Mouse (Mus musculus) heart, embryonic 16.5 days (tissue): ENCODE data around the gene Glis3. TPM values are rescaled to one million over a fixed set of nuclear protein-coding genes. Genes with fewer than 3 reads are reported as not detected.
A peak's percentile ranks its signal among the peaks of the same experiment; 100 is the strongest.

Source experiments
- ATAC-seq: fragments of 200-750 bp; cut with Nextera tagmentation; replicated peaks from 2 replicates; pipeline ENCODE4 v1.8.0; 2017; ENCODE audit warnings: moderate number of reproducible peaks; ENCODE audit not compliant: insufficient read depth, low FRiP score; ENCODE audit errors: extremely low read depth
- H3K27ac ChIP-seq: fragments of 300-500 bp; sonication (generic); 2 replicates; pipeline ENCODE4 v1.5.1; 2014; ENCODE audit warnings: mild to moderate bottlenecking, low read length, control low read depth, moderate library complexity
- H3K27me3 ChIP-seq: fragments of 300-500 bp; sonication (generic); 2 replicates; pipeline ENCODE4 v1.6.1; 2014; ENCODE audit warnings: low read length, mixed read lengths; ENCODE audit not compliant: control insufficient read depth, insufficient read depth
- H3K36me3 ChIP-seq: fragments of 300-500 bp; sonication (generic); 2 replicates; pipeline ENCODE4 v1.6.1; 2014; ENCODE audit not compliant: control insufficient read depth, insufficient read depth
- H3K4me1 ChIP-seq: fragments of 300-500 bp; sonication (generic); 2 replicates; pipeline ENCODE4 v1.6.1; 2014; ENCODE audit warnings: low read length, mixed read lengths; ENCODE audit not compliant: control insufficient read depth, insufficient read depth
- H3K4me2 ChIP-seq: fragments of 300-500 bp; sonication (generic); 2 replicates; pipeline ENCODE4 v1.6.1; 2014; ENCODE audit warnings: low read depth, mild to moderate bottlenecking, control low read depth, low read length
- H3K4me3 ChIP-seq: fragments of 300-500 bp; sonication (generic); 2 replicates; pipeline ENCODE4 v1.5.1; 2014; ENCODE audit warnings: mild to moderate bottlenecking, control low read depth, low read length
- H3K9ac ChIP-seq: fragments of 300-500 bp; sonication (generic); 2 replicates; pipeline ENCODE4 v1.6.1; 2014; ENCODE audit warnings: low read length, control low read depth
- H3K9me3 ChIP-seq: fragments of 300-500 bp; sonication (generic); replicated peaks from 2 replicates; pipeline ENCODE4 v1.6.1; 2016; ENCODE audit warnings: low read length; ENCODE audit not compliant: control insufficient read depth
- WGBS: fragments of 180-500 bp; shearing (Covaris S2); extraction: QIAGEN DNeasy Blood & Tissue Kit; methylation state at CpG from one replicate; pipeline ENCODE4 v1.1.7; 2014; 5-methylcytosine and 5-hydroxymethylcytosine counted together
- polyA plus RNA-seq: library from polyadenylated mRNA; unstranded; fragments of >200 nt; fragmentation: Nextera tagmentation; extraction: Ambion mirVana; gene quantifications from 2 replicates; pipeline ENCODE4 v1.2.1, GENCODE M21; 2015

Gene Glis3
- polyA plus RNA-seq, 1 experiment from 2014 or later = 1.3 TPM

GRCm38 (mm10) chr19:28662474-28662873 is 17.4 kb downstream of the Glis3 start:
- H3K9ac ChIP-seq = no peak overlapping the region
- no peaks in the 10 kb centered on the region for H3K36me3 ChIP-seq
- H3K4me3 ChIP-seq = no peak overlapping the region
- H3K4me1 ChIP-seq = no peaks in the 10 kb centered on the region; the same call in 1 of the 2 replicates
- H3K27ac ChIP-seq = no peak overlapping the region
- peak overlapping the region; percentile 46 for H3K4me2 ChIP-seq
- 59% methylated on average over 8 of the region's 8 CpGs for WGBS
- no peaks in the 10 kb centered on the region for H3K9me3 ChIP-seq
- no peak for ATAC-seq
- no peaks in the 10 kb centered on the region for H3K27me3 ChIP-seq

GRCm38 (mm10) chr19:28660912-28661311 is 19.0 kb downstream of the Glis3 start:
- Histone ChIP-seq H3K27ac (no peak overlapping the region), H3K9me3 (no peaks in the 10 kb centered on the region), H3K27me3 (no peaks in the 10 kb centered on the region), H3K9ac (no peak overlapping the region), H3K36me3 (no peaks in the 10 kb centered on the region), H3K4me3 (no peak overlapping the region), H3K4me1 (no peaks in the 10 kb centered on the region; the same call in 1 of the 2 replicates), H3K4me2 (no peak overlapping the region)
- WGBS = 83% methylated on average over 7 of the region's 7 CpGs
- no peak for ATAC-seq

- no peaks in the 10 kb centered on the region for H3K4me1 ChIP-seq
- H3K4me2 ChIP-seq = no peak overlapping the region
- no peak overlapping the region for H3K4me3 ChIP-seq
- no peak overlapping the region for H3K9ac ChIP-seq
- whole genome bisulfite sequencing = 83% methylated on average over 5 of the region's 5 CpGs
- no peaks in the 10 kb centered on the region for H3K27me3 ChIP-seq
- H3K27ac ChIP-seq = no peak overlapping the region
- no peaks in the 10 kb centered on the region for H3K9me3 ChIP-seq
- ATAC-seq = no peak
- H3K36me3 ChIP-seq = no peaks in the 10 kb centered on the region
Observed at GRCm38 (mm10) chr19:28657686-28658195, 22.1 kb downstream of the Glis3 start.

GRCm38 (mm10) chr19:28656882-28657281 is 23.0 kb downstream of the Glis3 start:
- no peak for ATAC-seq
- H3K27ac ChIP-seq = no peak overlapping the region
- H3K9me3 ChIP-seq = no peaks in the 10 kb centered on the region
- H3K27me3 ChIP-seq = no peaks in the 10 kb centered on the region
- H3K9ac ChIP-seq = no peak overlapping the region
- no peaks in the 10 kb centered on the region for H3K4me1 ChIP-seq
- no peak overlapping the region for H3K4me3 ChIP-seq
- H3K4me2 ChIP-seq = no peak overlapping the region
- H3K36me3 ChIP-seq = no peaks in the 10 kb centered on the region
- WGBS = 82% methylated on average over 6 of the region's 6 CpGs

GRCm38 (mm10) chr19:28655166-28655565 is 24.7 kb downstream of the Glis3 start:
- H3K4me3 ChIP-seq = no peak overlapping the region

GRCm38 (mm10) chr19:28650836-28651235 is 29.0 kb downstream of the Glis3 start:
- H3K27me3 ChIP-seq = no peaks in the 10 kb centered on the region
- ATAC-seq = no peak
- no peak overlapping the region for H3K9ac ChIP-seq
- 69% methylated on average over 5 of the region's 5 CpGs for WGBS
- no peak overlapping the region for H3K4me2 ChIP-seq
- no peaks in the 10 kb centered on the region for H3K4me1 ChIP-seq
- H3K36me3 ChIP-seq = no peaks in the 10 kb centered on the region
- no peak overlapping the region for H3K27ac ChIP-seq
- no peaks in the 10 kb centered on the region for H3K9me3 ChIP-seq
- H3K4me3 ChIP-seq = no peak overlapping the region

More at GRCm38 (mm10) chr19:28655166-28655565, 24.7 kb downstream of the Glis3 start:
- Histone ChIP-seq H3K27me3 (no peaks in the 10 kb centered on the region), H3K9ac (no peak overlapping the region), H3K4me2 (no peak overlapping the region), H3K9me3 (no peaks in the 10 kb centered on the region), H3K4me1 (no peaks in the 10 kb centered on the region), H3K36me3 (no peaks in the 10 kb centered on the region), H3K27ac (no peak overlapping the region)
- 63% methylated on average over 7 of the region's 7 CpGs for WGBS
- ATAC-seq = no peak

- H3K27me3 ChIP-seq = no peaks in the 10 kb centered on the region
- no peaks in the 10 kb centered on the region for H3K9me3 ChIP-seq
- WGBS = 52% methylated on average over 5 of the region's 5 CpGs
- H3K9ac ChIP-seq = no peak overlapping the region
- H3K4me2 ChIP-seq = no peak overlapping the region
- no peak overlapping the region for H3K4me3 ChIP-seq
- no peaks in the 10 kb centered on the region for H3K36me3 ChIP-seq
- no peak overlapping the region for H3K27ac ChIP-seq
- H3K4me1 ChIP-seq = no peaks in the 10 kb centered on the region
- no peak for ATAC-seq
Observed at GRCm38 (mm10) chr19:28649489-28649888, 30.4 kb downstream of the Glis3 start.

GRCm38 (mm10) chr19:28648881-28649280 is 31.0 kb downstream of the Glis3 start:
- Histone ChIP-seq H3K36me3 (no peaks in the 10 kb centered on the region), H3K9me3 (no peaks in the 10 kb centered on the region), H3K4me1 (no peaks in the 10 kb centered on the region), H3K4me3 (no peak overlapping the region), H3K27ac (no peak overlapping the region), H3K4me2 (no peak overlapping the region), H3K27me3 (no peaks in the 10 kb centered on the region), H3K9ac (no peak overlapping the region)
- ATAC-seq = no peak
- WGBS = 64% methylated on average over 4 of the region's 4 CpGs

- 85% methylated on average over 6 of the region's 6 CpGs for WGBS
- Histone ChIP-seq H3K9ac (no peak overlapping the region), H3K9me3 (no peaks in the 10 kb centered on the region), H3K36me3 (no peaks in the 10 kb centered on the region), H3K4me3 (no peak overlapping the region), H3K27me3 (no peaks in the 10 kb centered on the region), H3K27ac (no peak overlapping the region), H3K4me1 (no peaks in the 10 kb centered on the region), H3K4me2 (no peak overlapping the region)
- ATAC-seq = no peak
Observed at GRCm38 (mm10) chr19:28647424-28647823, 32.5 kb downstream of the Glis3 start.
